Comparison of ENCODE assay signal across 12 mouse cellular contexts in genomic region chr6:118989999-118990776, GRCm38 (mm10).
DNase-seq lines count a peak whose midpoint lies in the region; ATAC-seq and TF ChIP-seq lines count a peak whose summit lies in the region.
"Had no signal": no experiment of that assay in that cellular context is flagged by ENCODE, and none has a peak within 500 bp of the region (broad histone marks: within the 10 kb centered on the region; RNA-seq: fewer than 3 reads in every experiment).

No protein-coding gene starts in this region.

- H3K27me3 ChIP-seq in hindbrain, embryonic 12.5 days, result no peaks in the 10 kb centered on the region
- H3K27me3 ChIP-seq in hindbrain, postnatal 0 days (ENCODE audit: insufficient read depth, low read length), result no peaks in the 10 kb centered on the region
- H3K27me3 ChIP-seq in midbrain, embryonic 13.5 days, result no peaks in the 10 kb centered on the region
- H3K27me3 ChIP-seq in midbrain, embryonic 10.5 days (ENCODE audit: low read depth, poor library complexity, severe bottlenecking), result no peaks in the 10 kb centered on the region
- no peaks in the 10 kb centered on the region for H3K27me3 ChIP-seq in limb, embryonic 10.5 days (ENCODE audit: low read depth, poor library complexity, severe bottlenecking)
- H3K27me3 ChIP-seq in stomach, embryonic 15.5 days (replicated peaks), result no peaks in the 10 kb centered on the region
- H3K27me3 ChIP-seq: Patski had no signal

- no peak overlapping the region for H3K9ac ChIP-seq in hindbrain, embryonic 12.5 days
- no peak overlapping the region for H3K9ac ChIP-seq in hindbrain, postnatal 0 days (replicated peaks; ENCODE audit: low read length)
- 0 out of 2 replicates have a peak overlapping the region, but pooled peaks have one; percentile 10 for H3K9ac ChIP-seq in midbrain, embryonic 13.5 days (replicated peaks)
- H3K9ac ChIP-seq in stomach, embryonic 15.5 days, result no peak overlapping the region

- no peak for TF ChIP-seq CTCF in hindbrain, postnatal 0 days (IDR thresholded peaks at IDR 0.05; ENCODE audit: low read depth)

- ATAC-seq in hindbrain, embryonic 12.5 days (ENCODE audit: low FRiP score), result no peak
- no peak for ATAC-seq in hindbrain, postnatal 0 days
- peak; percentile 67; the same call in 1 of the 2 replicates for ATAC-seq in midbrain, embryonic 13.5 days
- peak; percentile 78 for ATAC-seq in stomach, embryonic 15.5 days (ENCODE audit: insufficient read depth, low FRiP score, low read depth)
- ATAC-seq: Patski had no signal

- no peak for DNase-seq in hindbrain, postnatal 0 days (ENCODE audit: low spot score)
- no peak for DNase-seq in midbrain, embryonic 10.5 days (ENCODE audit: low spot score)
- DNase-seq in limb, embryonic 10.5 days (ENCODE audit: low spot score), result no peak
- DNase-seq in frontal cortex, postnatal 10 days (ENCODE audit: low spot score in 2 of 2), result no peak
- DNase-seq: adrenal gland, adult 2 months; gastrocnemius, postnatal 25 days; heart, postnatal 10 days; lung, postnatal 10 days had no signal

- 69% methylated on average over 9 of the region's 9 CpGs for WGBS in hindbrain, embryonic 12.5 days
- 72% methylated on average over 9 of the region's 9 CpGs for WGBS in hindbrain, postnatal 0 days
- WGBS in midbrain, embryonic 13.5 days, result 75% methylated on average over 9 of the region's 9 CpGs
- WGBS in midbrain, embryonic 10.5 days, result 85% methylated on average over 9 of the region's 9 CpGs
- WGBS in limb, embryonic 10.5 days, result 73% methylated on average over 9 of the region's 9 CpGs
- 69% methylated on average over 9 of the region's 9 CpGs for WGBS in stomach, embryonic 15.5 days

- no peak overlapping the region for H3K4me2 ChIP-seq in hindbrain, embryonic 12.5 days (replicated peaks)
- no peak overlapping the region for H3K4me2 ChIP-seq in hindbrain, postnatal 0 days (ENCODE audit: low read depth, low read length)
- H3K4me2 ChIP-seq in midbrain, embryonic 13.5 days (replicated peaks), result no peak overlapping the region
- H3K4me2 ChIP-seq in stomach, embryonic 15.5 days, result no peak overlapping the region

- H3K4me1 ChIP-seq in hindbrain, embryonic 12.5 days, result peaks cover 9% of the 10 kb centered on the region; the same call in 1 of the 2 replicates
- no peaks in the 10 kb centered on the region for H3K4me1 ChIP-seq in hindbrain, postnatal 0 days (ENCODE audit: insufficient read depth, low read length)
- H3K4me1 ChIP-seq in midbrain, embryonic 13.5 days (replicated peaks), result peaks cover 7% of the 10 kb centered on the region
- peaks cover 6% of the 10 kb centered on the region; the same call in 1 of the 2 replicates for H3K4me1 ChIP-seq in midbrain, embryonic 10.5 days
- H3K4me1 ChIP-seq in limb, embryonic 10.5 days, result peaks cover 41% of the 10 kb centered on the region
- no peaks in the 10 kb centered on the region for H3K4me1 ChIP-seq in stomach, embryonic 15.5 days

- H3K4me3 ChIP-seq in hindbrain, embryonic 12.5 days, result no peak overlapping the region
- H3K4me3 ChIP-seq in hindbrain, postnatal 0 days (ENCODE audit: low read length), result no peak overlapping the region
- H3K4me3 ChIP-seq in midbrain, embryonic 13.5 days (replicated peaks), result no peak overlapping the region
- H3K4me3 ChIP-seq in midbrain, embryonic 10.5 days, result no peak overlapping the region
- no peak overlapping the region for H3K4me3 ChIP-seq in limb, embryonic 10.5 days
- no peak overlapping the region for H3K4me3 ChIP-seq in stomach, embryonic 15.5 days (replicated peaks)

- 0 out of 2 replicates have a peak overlapping the region, but pooled peaks have one; percentile 12 for H3K27ac ChIP-seq in hindbrain, embryonic 12.5 days
- no peak overlapping the region for H3K27ac ChIP-seq in hindbrain, postnatal 0 days
- peak overlapping the region; percentile 58 for H3K27ac ChIP-seq in midbrain, embryonic 13.5 days
- no peak overlapping the region for H3K27ac ChIP-seq in midbrain, embryonic 10.5 days (replicated peaks)
- peak overlapping the region; percentile 50; the same call in 1 of the 2 replicates for H3K27ac ChIP-seq in limb, embryonic 10.5 days
- no peak overlapping the region for H3K27ac ChIP-seq in stomach, embryonic 15.5 days

- no peaks in the 10 kb centered on the region for H3K36me3 ChIP-seq in hindbrain, embryonic 12.5 days
- no peaks in the 10 kb centered on the region for H3K36me3 ChIP-seq in hindbrain, postnatal 0 days (ENCODE audit: insufficient read depth, low read length)
- H3K36me3 ChIP-seq in midbrain, embryonic 13.5 days, result no peaks in the 10 kb centered on the region
- no peaks in the 10 kb centered on the region for H3K36me3 ChIP-seq in midbrain, embryonic 10.5 days
- 0 out of 2 replicates have a peak, but pooled peaks cover 4% of the 10 kb centered on the region for H3K36me3 ChIP-seq in limb, embryonic 10.5 days
- H3K36me3 ChIP-seq in stomach, embryonic 15.5 days, result no peaks in the 10 kb centered on the region

- no peaks in the 10 kb centered on the region for H3K9me3 ChIP-seq in hindbrain, embryonic 12.5 days (replicated peaks)
- H3K9me3 ChIP-seq in hindbrain, postnatal 0 days (ENCODE audit: low read length), result no peaks in the 10 kb centered on the region
- no peaks in the 10 kb centered on the region for H3K9me3 ChIP-seq in midbrain, embryonic 13.5 days
- no peaks in the 10 kb centered on the region for H3K9me3 ChIP-seq in midbrain, embryonic 10.5 days (replicated peaks)
- no peaks in the 10 kb centered on the region for H3K9me3 ChIP-seq in limb, embryonic 10.5 days (replicated peaks)
- H3K9me3 ChIP-seq in stomach, embryonic 15.5 days, result no peaks in the 10 kb centered on the region

Comparison
In these comparisons a context has a peak if more than half of its experiments do, and no peak if none do; other contexts are left out.
1. H3K27ac ChIP-seq: peak in hindbrain, embryonic 12.5 days (single experiment), midbrain, embryonic 13.5 days (single experiment) and limb, embryonic 10.5 days (single experiment); none in hindbrain, postnatal 0 days (single experiment), midbrain, embryonic 10.5 days (single experiment) and stomach, embryonic 15.5 days (single experiment).
2. ATAC-seq: peak in midbrain, embryonic 13.5 days (single experiment) and stomach, embryonic 15.5 days (single experiment); none in hindbrain, embryonic 12.5 days (single experiment) and hindbrain, postnatal 0 days (single experiment).